Mouse (Mus musculus) neural tube, embryonic 15.5 days (tissue): ENCODE results near the gene Gdpd1. TPM values are rescaled to one million over a fixed set of nuclear protein-coding genes. Genes with fewer than 3 reads are reported as not detected.

ENCODE experiments used
- ATAC-seq: fragments of 200-750 bp; cut with Nextera tagmentation; 2 replicates; pipeline ENCODE4 v1.8.0; 2017; ENCODE audit warnings: mild to moderate bottlenecking, moderate TSS enrichment, moderate library complexity; ENCODE audit not compliant: low FRiP score
- H3K27ac ChIP-seq: fragments of 300-500 bp; sonication (generic); replicated peaks from 2 replicates; pipeline ENCODE4 v1.5.1; 2015; ENCODE audit warnings: mild to moderate bottlenecking, inconsistent platforms
- H3K27me3 ChIP-seq: fragments of 300-500 bp; sonication (generic); replicated peaks from 2 replicates; pipeline ENCODE4 v1.6.1; 2015; ENCODE audit warnings: inconsistent platforms
- H3K36me3 ChIP-seq: fragments of 300-500 bp; sonication (generic); 2 replicates; pipeline ENCODE4 v1.6.1; 2015; ENCODE audit warnings: inconsistent platforms
- H3K4me1 ChIP-seq: fragments of 300-500 bp; sonication (generic); 2 replicates; pipeline ENCODE4 v1.6.1; 2015; ENCODE audit warnings: inconsistent platforms
- H3K4me2 ChIP-seq: fragments of 300-500 bp; sonication (generic); 2 replicates; pipeline ENCODE4 v1.6.1; 2015; ENCODE audit warnings: inconsistent platforms, mild to moderate bottlenecking, moderate library complexity
- H3K4me3 ChIP-seq: fragments of 300-500 bp; sonication (generic); replicated peaks from 2 replicates; pipeline ENCODE4 v1.5.1; 2015; ENCODE audit warnings: mild to moderate bottlenecking, inconsistent platforms
- H3K9ac ChIP-seq: fragments of 300-500 bp; sonication (generic); replicated peaks from 2 replicates; pipeline ENCODE4 v1.6.1; 2015; ENCODE audit warnings: mild to moderate bottlenecking, inconsistent platforms
- H3K9me3 ChIP-seq: fragments of 300-500 bp; sonication (generic); replicated peaks from 2 replicates; pipeline ENCODE4 v1.6.1; 2016; ENCODE audit warnings: inconsistent platforms
- WGBS: fragments of 180-500 bp; shearing (Covaris S2); methylation state at CpG from one replicate; pipeline ENCODE4 v1.1.7; 2015; ENCODE audit warnings: mixed read lengths; 5-methylcytosine and 5-hydroxymethylcytosine counted together
- polyA plus RNA-seq: library from polyadenylated mRNA; unstranded; fragments of >200 nt; fragmentation: Nextera tagmentation; extraction: Ambion mirVana; gene quantifications from 2 replicates; pipeline ENCODE4 v1.2.1, GENCODE M21; 2015

Gene Gdpd1
- 131 and 160 TPM in 2 replicates for polyA plus RNA-seq

GRCm38 (mm10) chr11:87073866-87074440, at the start of gene Gdpd1:
Gdpd1 (minus strand) TSS chr11:87074062.
- under 1% methylated on average over 43 of the region's 43 CpGs for WGBS
- Histone ChIP-seq H3K36me3 (peaks cover 14% of the 10 kb centered on the region), H3K4me2 (peak within 1 kb of the TSS; percentile 76), H3K4me1 (peaks cover 41% of the 10 kb centered on the region), H3K9ac (peak within 1 kb of the TSS; percentile 71), H3K4me3 (peak within 1 kb of the TSS; percentile 67), H3K27me3 (no peaks in the 10 kb centered on the region), H3K9me3 (no peaks in the 10 kb centered on the region), H3K27ac (peak within 1 kb of the TSS; percentile 96)
- ATAC-seq = peak; percentile 97

DNA sequence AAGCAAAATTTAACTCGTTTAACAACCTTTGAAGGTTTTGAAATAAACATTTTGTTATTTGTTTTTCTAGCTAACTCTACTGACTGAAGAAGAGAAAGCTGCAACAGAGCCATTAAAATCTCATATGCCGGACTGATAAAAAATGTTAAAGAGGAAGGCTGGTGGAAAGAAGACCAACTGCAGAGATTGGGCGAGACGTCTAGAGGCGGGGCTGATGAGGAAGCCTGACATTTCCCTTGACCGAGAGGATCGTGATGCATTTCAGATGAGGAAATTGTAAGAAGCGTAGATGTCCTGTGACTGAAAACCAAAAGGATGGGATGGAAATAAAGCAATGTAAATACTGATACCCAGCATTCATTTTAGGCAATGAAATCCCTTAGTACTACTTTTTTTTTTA, 48.0 kb upstream of the Gdpd1 start:
- no peak overlapping the region for H3K4me3 ChIP-seq
- no peak for ATAC-seq
- WGBS = 83% methylated on average over 8 of the region's 8 CpGs
- peaks cover 48% of the 10 kb centered on the region for H3K36me3 ChIP-seq
- peaks cover 6% of the 10 kb centered on the region for H3K4me1 ChIP-seq
- no peaks in the 10 kb centered on the region for H3K9me3 ChIP-seq
- no peak overlapping the region for H3K4me2 ChIP-seq
- no peak overlapping the region for H3K27ac ChIP-seq
- H3K9ac ChIP-seq = no peak overlapping the region
- H3K27me3 ChIP-seq = no peaks in the 10 kb centered on the region

DNA sequence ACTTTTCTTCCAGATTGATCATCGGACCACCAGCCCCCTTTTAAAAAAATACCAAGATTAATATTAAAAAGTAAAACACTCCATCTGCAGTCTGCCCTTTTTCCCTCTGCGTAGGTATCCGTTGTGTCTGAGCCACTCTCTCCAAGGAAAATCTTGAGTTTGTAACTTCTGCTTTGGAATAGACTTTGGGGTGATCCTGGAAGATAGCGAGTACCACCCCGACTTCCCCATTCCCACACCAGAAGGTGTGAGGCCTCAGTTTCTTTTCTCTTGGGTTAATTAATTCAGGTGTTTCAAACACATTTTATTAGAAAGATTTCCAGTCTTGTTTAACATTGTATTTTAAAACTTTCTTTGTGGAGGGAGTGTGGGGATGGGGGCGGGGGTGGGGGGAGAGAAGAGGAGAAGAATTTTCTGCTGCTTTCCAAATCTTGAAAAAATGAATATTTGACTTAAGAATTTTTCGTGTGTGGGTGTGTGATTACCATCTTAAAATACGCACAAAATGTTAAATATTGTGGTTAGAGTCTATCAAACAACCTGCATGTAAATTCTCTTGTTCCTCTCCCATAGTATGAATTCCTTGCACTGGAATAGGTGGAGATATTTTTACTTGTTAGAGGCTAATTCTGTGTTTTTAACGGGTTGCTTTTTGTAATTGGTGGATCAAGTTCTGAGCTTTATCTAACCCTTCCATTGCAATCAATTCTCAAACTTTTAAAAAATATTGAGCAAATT, 36.5 kb upstream of the Gdpd1 start:
- H3K27ac ChIP-seq = peak overlapping the region; percentile 96
- H3K4me1 ChIP-seq = peaks cover 27% of the 10 kb centered on the region
- H3K9ac ChIP-seq = peak overlapping the region; percentile 92
- ATAC-seq = no peak
- 8% methylated on average over 9 of the region's 9 CpGs for WGBS
- H3K9me3 ChIP-seq = no peaks in the 10 kb centered on the region
- peak overlapping the region; percentile 97 for H3K4me3 ChIP-seq
- H3K36me3 ChIP-seq = peaks cover 10% of the 10 kb centered on the region
- H3K27me3 ChIP-seq = no peaks in the 10 kb centered on the region
- H3K4me2 ChIP-seq = peak overlapping the region; percentile 72

DNA sequence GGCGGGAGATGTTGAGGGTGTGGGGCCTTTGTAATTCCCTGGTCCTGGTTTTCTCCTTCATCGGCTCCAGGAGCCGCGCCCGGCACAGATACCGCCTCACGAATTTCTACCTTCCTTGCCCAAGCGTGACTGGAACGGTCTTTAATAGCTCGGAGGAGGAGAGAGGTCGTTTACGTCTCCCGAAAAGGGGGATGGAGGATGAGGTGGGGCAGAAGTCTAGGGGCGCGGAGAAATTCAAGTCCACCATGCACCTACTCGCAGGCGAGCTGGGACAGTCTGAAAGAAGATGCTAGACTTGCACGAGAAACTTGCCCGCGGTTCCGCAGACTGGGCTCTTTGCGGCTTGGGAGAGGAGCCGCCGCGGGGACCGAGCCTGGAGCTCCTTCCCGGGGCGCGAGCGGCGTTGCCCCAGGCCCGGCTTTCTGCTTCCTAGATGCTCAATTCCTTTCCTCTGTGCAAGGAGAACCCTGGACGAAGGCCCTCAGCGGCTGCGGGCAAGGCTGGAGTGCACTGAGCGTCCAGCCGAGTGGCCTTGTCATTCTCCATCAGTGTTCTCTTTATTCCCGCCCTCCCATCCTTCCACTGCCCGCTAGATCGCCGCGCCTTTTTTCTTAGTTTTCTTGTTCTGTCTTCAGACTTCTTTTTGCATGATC, 35.8 kb upstream of the Gdpd1 start:
- Histone ChIP-seq H3K4me1 (peaks cover 27% of the 10 kb centered on the region), H3K36me3 (peaks cover 4% of the 10 kb centered on the region; the same call in 1 of the 2 replicates), H3K9me3 (no peaks in the 10 kb centered on the region), H3K27ac (peak overlapping the region; percentile 96), H3K9ac (peak overlapping the region; percentile 92), H3K27me3 (no peaks in the 10 kb centered on the region), H3K4me3 (peak overlapping the region; percentile 97), H3K4me2 (peak overlapping the region; percentile 72)
- 0% methylated on average over 42 of the region's 42 CpGs for WGBS
- ATAC-seq = no peak; the same call in 1 of the 2 replicates

- Histone ChIP-seq H3K27me3 (no peaks in the 10 kb centered on the region), H3K9ac (peak within 1 kb of the TSS; percentile 92), H3K27ac (peak within 1 kb of the TSS; percentile 96), H3K4me1 (peaks cover 27% of the 10 kb centered on the region), H3K36me3 (0 out of 2 replicates have a peak, but pooled peaks cover 3% of the 10 kb centered on the region), H3K9me3 (no peaks in the 10 kb centered on the region), H3K4me3 (peak within 1 kb of the TSS; percentile 97), H3K4me2 (peak within 1 kb of the TSS; percentile 72)
- under 1% methylated on average over 40 of the region's 40 CpGs for WGBS
- peak; percentile 99 for ATAC-seq
Measured at GRCm38 (mm10) chr11:87108755-87109518, 35.1 kb upstream of the Gdpd1 start, which contains the start of gene Ska2. Ska2 (plus strand) TSS chr11:87109234.

DNA sequence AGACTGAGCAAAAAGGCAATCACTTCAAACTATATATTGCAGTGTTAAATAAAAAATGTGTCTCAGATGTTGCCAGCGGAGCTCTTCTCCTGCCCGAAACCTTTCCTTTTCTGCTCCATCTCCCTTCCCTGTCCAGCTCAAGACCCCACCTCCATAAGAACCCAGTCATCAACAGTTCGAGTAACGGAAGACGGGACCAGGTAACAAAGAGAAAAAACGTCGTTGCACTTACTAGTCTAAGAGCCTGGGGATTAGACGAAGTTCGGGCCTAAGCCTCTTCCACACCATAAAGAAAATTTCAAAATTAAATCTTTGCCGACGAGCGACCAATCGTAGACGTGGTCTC, 34.5 kb upstream of the Gdpd1 start, which contains the start of gene Prr11:
Prr11 (minus strand) TSS at position 300 of the 346 bp plus-strand sequence.
- Histone ChIP-seq H3K4me1 (peaks cover 27% of the 10 kb centered on the region), H3K27me3 (no peaks in the 10 kb centered on the region), H3K4me2 (peak within 1 kb of the TSS; percentile 72), H3K36me3 (peaks cover 5% of the 10 kb centered on the region; the same call in 1 of the 2 replicates), H3K9ac (peak within 1 kb of the TSS; percentile 92), H3K4me3 (peak within 1 kb of the TSS; percentile 97), H3K9me3 (no peaks in the 10 kb centered on the region), H3K27ac (peak within 1 kb of the TSS; percentile 96)
- under 1% methylated on average over 14 of the region's 14 CpGs for WGBS
- no peak for ATAC-seq

- Histone ChIP-seq H3K9me3 (no peaks in the 10 kb centered on the region), H3K4me2 (peak overlapping the region; percentile 95), H3K27ac (peak overlapping the region; percentile 73; the same call in 1 of the 2 replicates), H3K9ac (peak overlapping the region; percentile 63; the same call in 1 of the 2 replicates), H3K27me3 (no peaks in the 10 kb centered on the region), H3K36me3 (peaks cover 19% of the 10 kb centered on the region), H3K4me1 (peaks cover 38% of the 10 kb centered on the region), H3K4me3 (peak overlapping the region; percentile 56)
- ATAC-seq = no peak
- 65% methylated on average over 2 of the region's 2 CpGs for WGBS
Measured at GRCm38 (mm10) chr11:87087142-87087541, 13.3 kb upstream of the Gdpd1 start.

DNA sequence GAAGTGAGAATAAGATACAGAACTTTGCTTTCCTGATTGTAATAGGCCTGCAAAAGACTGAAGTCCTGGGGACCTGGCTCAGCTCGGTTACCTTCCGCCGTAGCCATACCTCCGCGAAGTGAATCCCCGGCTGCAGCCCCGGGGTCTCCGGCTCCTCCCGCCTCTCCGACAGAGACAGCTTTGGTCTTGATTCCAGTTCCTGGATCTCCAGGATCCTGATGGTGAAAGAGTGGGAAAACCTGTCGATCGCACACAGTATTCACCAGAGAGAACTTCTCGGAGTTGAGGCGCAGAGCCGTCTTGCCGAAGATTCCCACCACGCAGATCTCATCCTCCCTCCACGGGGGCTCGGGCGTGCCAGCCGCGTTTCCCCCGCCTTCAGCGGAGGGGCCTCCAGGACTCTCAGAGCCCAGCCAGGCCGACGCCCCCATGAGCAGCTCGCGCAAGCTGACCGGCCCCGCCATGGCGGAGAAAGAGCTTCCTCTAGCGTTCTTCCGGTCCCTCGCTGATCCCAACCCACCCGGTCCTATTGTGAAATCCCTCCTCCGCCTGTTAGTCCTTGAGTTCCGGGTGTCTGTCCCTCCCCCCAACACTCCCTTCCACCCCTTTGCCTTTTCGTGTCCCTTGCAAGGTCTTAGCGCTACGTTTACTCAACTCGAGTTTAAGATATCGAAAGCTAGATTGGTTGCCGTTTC, 12.6 kb upstream of the Gdpd1 start, which contains the start of gene Smg8:
Smg8 (minus strand) TSS at position 485 of the 695 bp plus-strand sequence.
- ATAC-seq = peak; percentile 87
- Histone ChIP-seq H3K27ac (peak within 1 kb of the TSS; percentile 73), H3K27me3 (no peaks in the 10 kb centered on the region), H3K4me3 (peak within 1 kb of the TSS; percentile 56), H3K4me1 (peaks cover 42% of the 10 kb centered on the region), H3K9me3 (no peaks in the 10 kb centered on the region), H3K9ac (peak within 1 kb of the TSS; percentile 63), H3K4me2 (peak within 1 kb of the TSS; percentile 95), H3K36me3 (peaks cover 25% of the 10 kb centered on the region)
- WGBS = under 1% methylated on average over 43 of the region's 43 CpGs

- no peaks in the 10 kb centered on the region for H3K9me3 ChIP-seq
- 91% methylated on average over 13 of the region's 13 CpGs for WGBS
- H3K36me3 ChIP-seq = peaks cover 29% of the 10 kb centered on the region
- H3K27me3 ChIP-seq = no peaks in the 10 kb centered on the region
- H3K9ac ChIP-seq = peak overlapping the region; percentile 63; the same call in 1 of the 2 replicates
- peaks cover 42% of the 10 kb centered on the region for H3K4me1 ChIP-seq
- H3K27ac ChIP-seq = no peak overlapping the region
- ATAC-seq = no peak
- H3K4me2 ChIP-seq = peak overlapping the region; percentile 95
- H3K4me3 ChIP-seq = peak overlapping the region; percentile 56
Measured at GRCm38 (mm10) chr11:87085461-87085860, 11.6 kb upstream of the Gdpd1 start.

GRCm38 (mm10) chr11:87083712-87084111, 9.8 kb upstream of the Gdpd1 start:
- no peak overlapping the region for H3K4me3 ChIP-seq
- H3K4me1 ChIP-seq = peaks cover 49% of the 10 kb centered on the region
- ATAC-seq = no peak
- peak overlapping the region; percentile 95; the same call in 1 of the 2 replicates for H3K4me2 ChIP-seq
- 67% methylated on average over 1 of the region's 1 CpGs for WGBS
- peaks cover 45% of the 10 kb centered on the region for H3K36me3 ChIP-seq
- no peaks in the 10 kb centered on the region for H3K27me3 ChIP-seq
- H3K9ac ChIP-seq = no peak overlapping the region
- H3K9me3 ChIP-seq = no peaks in the 10 kb centered on the region
- no peak overlapping the region for H3K27ac ChIP-seq
